Mouse (Mus musculus) inflammation-experienced regulatory T-cells, adult 6 months (primary cell): ENCODE data around the gene Immt. TPM values are rescaled to one million over a fixed set of nuclear protein-coding genes. Genes with fewer than 3 reads are reported as not detected.
"Not testable (repeated sequence)": the region's sequence is repeated elsewhere in the genome, so short reads cannot be mapped to it uniquely, and the experiment has no call there.

Experiments
- ATAC-seq: one replicate; pipeline ENCODE4 v1.8.0; 2017
- polyA plus RNA-seq, 3 experiments: library from polyadenylated mRNA; unstranded; fragments of 100-300 nt; shearing (Covaris generic); gene quantifications; one replicate each; pipeline ENCODE4 v1.2.1; 2017

Gene Immt
- polyA plus RNA-seq, 3 experiments from 2014 or later: 107 to 131 (median 127) TPM

DNA sequence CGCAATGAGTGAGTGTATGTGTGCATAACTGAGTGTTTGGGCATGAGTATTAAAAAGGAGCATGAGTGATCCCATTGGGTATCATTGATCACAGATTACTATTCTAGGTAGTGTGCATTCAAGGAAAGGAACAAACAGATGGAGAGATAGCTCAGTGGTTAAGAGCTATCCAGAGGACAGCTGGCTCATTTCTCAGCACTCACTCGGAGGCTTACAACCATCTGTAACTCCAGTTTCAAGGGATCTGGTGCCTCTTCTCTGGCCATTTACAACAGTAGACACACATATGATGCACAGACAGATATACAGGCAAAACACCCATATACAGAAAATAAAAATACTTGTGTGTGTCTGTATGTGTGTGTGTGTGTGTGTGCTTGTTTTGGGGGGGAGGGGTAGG, 36.6 kb downstream of the Immt start:
- no peak for ATAC-seq

DNA sequence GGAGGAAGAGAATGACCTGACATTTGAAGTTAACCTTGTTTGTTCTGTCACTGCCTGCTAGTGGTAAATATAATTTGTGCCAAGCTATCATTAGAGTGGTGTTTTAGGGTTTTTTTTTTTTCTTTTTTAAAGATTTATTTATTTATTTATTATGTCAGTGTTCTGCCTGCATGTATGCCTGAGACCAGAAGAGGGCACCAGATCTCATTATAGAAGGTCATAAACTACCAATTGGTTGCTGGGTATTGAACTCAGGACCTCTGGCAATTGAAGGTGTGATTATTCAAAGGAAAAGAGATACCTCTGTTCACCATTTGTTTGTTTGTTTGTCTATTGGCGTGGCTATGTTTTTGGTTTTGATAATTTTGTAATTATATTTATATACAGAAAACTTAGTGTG, 37.7 kb downstream of the Immt start:
- peak; percentile 33 for ATAC-seq

DNA sequence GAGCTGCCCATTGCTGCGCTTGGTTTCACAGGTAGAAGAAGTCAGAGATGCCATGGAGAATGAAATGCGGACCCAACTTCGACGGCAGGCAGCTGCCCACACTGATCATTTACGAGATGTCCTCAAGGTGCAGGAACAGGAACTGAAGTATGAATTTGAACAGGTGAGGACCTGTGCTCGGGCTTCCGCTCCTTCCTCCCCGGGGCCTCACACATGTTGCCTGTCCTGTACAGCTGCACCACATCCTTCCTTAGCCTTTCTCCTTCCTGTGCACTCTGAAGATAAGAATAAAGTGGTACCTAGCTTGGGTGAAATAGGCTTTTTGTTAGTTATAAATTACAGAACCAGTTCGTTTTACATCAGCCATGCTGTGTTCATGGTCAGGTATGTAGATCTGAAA, 40.3 kb downstream of the Immt start:
- peak; percentile 80 for ATAC-seq

DNA sequence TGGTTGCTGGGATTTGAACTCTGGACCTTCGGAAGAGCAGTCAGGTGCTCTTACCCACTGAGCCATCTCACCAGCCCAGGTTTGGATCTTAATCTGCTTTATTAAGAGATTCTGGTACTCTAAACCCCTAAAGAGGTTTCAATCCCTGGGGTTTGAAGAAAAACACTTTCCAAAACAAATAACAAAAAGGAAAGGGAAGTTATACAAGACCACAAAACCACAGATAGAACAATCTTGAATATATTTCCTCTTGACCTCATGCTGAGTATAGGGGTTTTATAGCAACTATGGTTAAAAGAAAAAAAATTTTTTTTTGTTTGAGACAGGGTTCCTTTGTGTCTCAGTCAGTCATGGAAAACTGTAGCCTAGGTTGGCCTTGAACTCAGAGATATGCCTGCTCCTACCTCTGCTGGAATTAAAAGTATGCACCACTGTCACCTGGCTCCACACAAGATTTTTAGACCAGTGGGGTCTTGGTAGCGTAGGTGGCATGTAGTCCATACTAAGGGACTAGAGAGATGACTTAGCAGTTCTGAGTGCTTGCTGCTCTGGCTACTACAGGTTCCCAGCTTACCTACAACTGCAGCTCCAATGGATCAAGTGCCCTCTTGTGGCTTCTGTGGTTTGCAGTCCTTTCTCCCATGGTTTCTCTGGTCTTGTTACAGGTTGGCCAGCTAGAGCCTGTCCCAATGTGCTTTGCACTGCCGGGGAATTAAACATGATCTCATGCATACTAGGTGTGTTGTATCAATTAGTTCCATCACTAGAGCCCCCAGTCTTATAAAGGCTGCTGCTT, 47.0 kb downstream of the Immt start:
- ATAC-seq: peak; percentile 45

DNA sequence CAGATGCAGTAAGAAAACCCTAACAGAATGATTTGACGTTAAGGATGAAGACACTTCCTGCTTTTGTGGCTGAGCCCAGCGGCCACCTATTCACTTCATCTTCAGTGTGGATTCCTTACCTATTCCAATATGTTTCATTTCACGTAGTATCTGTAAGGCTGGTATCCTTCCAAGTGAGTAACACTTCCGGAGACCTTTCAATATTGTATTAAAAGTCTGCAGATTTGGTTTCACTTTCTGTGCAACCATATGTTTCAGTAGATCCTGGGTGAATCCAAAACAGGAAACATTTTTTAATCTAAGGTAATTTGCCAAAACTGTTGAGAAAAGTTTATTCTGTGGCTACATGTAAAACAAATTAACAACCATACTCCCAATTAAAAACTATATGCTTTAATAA, 62.1 kb downstream of the Immt start:
- ATAC-seq: peak; percentile 84

DNA sequence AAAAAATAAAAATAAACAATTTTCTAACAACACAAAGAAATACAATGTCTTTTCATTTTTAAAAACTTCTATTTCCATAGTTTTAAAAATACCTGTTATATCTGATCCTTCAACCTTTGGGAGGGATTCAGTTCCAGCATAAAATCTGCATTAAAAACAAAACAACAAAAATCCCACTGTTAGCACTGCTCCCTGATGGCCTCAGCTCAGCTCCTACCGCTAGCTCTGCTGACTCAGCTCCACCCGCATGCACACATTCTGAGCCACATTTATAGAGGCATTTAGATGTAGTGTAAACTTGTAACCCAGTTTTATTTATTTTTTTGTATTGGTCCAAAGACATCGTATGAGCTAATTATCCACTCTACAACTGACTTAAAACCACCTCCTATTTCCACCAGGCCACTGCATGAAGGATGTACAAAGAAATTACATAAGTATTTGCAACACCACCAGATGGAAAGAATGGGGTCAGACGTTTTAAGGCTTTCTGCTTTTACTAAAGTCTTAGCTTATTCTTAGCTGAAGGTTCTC, 76.6 kb downstream of the Immt start:
- no peak for ATAC-seq

DNA sequence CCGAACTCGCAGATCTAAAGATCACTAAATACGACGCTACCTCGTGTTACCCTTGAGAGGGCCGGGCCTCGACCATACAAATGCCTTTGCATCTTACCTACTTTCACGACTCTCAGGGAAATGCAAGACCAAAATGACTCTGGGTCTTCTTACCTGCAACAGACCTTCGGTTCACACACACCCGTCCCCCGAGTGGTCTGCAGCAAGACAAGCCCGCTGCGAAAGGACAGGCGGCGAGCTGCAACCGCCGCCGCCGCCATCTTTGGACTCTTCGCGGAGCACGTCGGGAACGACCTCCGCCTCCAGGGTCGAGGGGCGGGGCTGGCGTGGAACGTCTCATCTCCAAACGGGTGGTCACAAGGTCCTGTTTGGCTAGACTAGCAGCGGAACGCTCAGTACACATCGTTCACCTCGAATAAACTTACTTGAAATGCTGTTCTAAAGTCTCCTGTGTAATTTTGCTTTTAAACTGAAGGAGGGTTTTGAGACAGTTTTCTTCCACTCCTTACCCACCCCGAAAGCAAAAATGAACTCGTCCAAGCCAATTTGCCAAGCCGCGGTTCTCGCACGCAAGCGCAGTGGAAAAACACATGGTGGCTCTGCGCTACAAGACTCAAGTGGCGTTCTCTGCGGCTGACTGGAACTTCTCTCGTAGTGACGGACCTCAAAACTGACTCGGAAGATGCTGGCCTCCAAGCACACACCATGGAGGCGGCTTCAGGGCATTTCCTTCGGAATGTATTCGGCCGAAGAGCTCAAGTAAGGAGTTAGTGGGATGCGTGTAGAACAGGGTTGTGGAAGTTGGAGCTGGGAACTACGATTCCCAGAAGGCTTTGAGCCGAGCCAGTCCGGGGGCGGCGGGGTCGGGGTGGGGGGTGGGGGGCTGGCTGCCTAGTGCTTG, 77.6 kb downstream of the Immt start, which contains the start of the genes Ptcd3 and Polr1a:
TSS of gene Ptcd3 (minus strand) at position 270 of the 901 bp plus-strand sequence.
TSS of gene Polr1a (plus strand) at position 573 of the 901 bp plus-strand sequence.
- peak; percentile 90 for ATAC-seq

DNA sequence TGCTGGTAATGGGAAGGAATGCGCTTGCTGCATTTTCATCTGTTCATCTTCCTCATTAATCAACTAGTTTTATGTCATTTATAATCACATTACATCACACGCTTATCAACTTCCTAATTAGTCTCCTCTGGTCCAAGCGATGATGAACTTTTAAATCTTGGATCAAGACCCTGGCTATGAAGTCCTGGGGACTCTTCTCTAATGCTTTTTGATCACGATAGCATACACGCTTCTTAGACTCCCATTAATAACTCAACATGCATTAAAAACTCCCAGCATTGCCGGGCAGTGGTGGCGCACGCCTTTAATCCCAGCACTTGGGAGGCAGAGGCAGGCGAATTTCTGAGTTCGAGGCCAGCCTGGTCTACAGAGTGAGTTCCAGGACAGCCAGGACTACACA, 78.3 kb downstream of the Immt start:
- ATAC-seq: no peak

DNA sequence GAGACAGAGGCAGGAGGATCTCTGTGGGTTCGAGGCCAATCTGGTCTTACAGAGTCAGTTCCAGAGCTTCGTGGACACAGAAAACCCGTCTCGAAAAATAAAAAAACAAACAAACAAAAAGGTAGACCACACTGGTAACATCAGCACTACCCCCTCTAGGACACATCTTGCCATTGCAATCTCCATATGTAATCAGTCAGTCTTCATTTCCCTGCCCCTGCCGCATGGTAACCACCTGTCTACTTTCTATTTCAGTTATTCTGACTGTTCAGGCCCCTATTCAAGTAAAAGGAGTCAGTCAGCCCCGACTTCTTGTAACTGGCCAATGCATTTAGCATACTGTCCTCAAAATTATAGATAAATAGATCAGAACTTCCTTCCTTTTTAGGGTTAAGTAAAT, 78.7 kb downstream of the Immt start:
- ATAC-seq: peak; percentile 25

DNA sequence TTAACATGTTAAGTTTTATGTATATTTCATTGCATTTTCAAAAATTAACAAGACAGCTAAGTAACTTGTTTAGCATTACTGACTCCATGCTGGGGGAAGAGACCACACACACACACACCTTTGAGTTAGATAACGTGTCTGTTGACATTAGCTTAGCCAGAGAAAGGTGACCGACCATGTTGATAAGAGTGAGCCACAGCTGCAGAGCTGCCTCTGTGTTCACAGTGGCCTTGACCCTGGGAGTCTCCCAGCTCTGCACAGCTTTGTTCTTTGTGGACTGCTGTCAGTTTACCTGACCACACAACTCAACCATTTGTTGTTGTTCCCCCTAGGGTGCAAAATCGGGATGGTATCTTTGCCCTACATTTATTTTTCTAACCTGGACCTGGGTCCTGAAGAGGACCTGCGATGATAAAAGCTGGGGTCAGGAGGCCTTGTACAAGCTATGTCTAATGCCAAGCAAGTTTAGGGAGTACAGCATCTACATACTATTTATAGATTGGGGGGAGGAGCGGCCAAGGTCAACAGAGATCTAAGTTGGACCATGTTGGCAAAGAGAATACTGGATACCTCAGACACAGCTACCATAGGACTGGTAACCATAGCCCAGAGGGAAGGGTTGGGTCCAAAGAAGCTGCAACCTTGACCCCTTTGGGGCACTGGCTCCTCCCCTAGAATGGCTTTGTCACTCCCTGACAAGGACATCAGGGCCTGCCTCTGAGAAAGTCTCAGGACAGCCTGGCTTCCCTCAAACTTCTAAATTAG, 80.7 kb downstream of the Immt start:
- no peak for ATAC-seq

DNA sequence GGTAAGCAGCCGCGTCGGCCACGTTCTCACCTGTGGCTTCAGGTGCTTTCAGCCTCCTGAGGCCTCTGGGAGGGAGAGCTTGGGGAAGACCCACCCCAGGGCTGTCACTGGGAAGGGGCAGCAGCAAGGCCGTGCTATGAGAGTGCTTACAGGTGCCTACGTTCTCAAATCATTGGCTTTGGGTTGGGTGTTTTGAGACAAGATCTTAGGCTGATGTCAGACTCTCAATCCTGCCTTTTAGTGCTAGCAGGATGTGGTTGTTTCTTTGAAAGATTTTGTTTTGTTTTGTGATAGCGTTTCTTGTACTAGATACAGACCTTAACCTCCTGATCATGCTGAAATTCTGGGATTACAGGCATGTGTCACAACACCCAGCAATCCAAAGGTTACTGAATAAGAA, 89.6 kb downstream of the Immt start:
- no peak for ATAC-seq

DNA sequence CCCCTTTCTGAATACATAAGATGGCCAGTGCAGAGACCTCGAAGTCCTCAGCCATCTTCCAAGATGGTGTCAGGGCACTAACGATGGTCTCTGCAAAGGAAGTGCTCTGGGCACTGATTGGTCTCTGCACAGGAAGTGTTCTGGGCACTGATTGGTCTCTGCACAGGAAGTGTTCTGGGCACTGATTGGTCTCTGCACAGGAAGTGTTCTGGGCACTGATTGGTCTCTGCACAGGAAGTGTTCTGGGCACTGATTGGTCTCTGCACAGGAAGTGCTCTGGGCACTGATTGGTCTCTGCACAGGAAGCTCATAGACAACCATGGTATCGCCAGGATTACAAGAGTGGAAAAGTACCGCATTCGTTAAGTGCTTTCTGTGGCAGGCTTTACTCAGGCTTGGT, 94.1 kb downstream of the Immt start:
- ATAC-seq: not testable (repeated sequence)

Other genes starting within 250 kb of the Immt start
- 10 to 100 TPM; 43.1 to 68.4 (median 46.4) TPM for gene Kdm3a, start 198.3 kb upstream of the Immt start, polyA plus RNA-seq
- gene Reep1, start 123.8 kb upstream of the Immt start, polyA plus RNA-seq: under 1 TPM in 2 of 3 experiments, not detected in 1; 0.55 to 0.59 TPM
- 10 to 100 TPM; 61.2 to 73.9 (median 67.8) TPM for gene Mrpl35, start 4.4 kb upstream of the Immt start, polyA plus RNA-seq
- 10 to 100 TPM; 61.1 to 98.6 (median 94.1) TPM for gene Ptcd3, start 77.4 kb downstream of the Immt start, polyA plus RNA-seq
- gene Polr1a, start 77.7 kb downstream of the Immt start, polyA plus RNA-seq: 10 to 100 TPM; 13.8 to 27.4 (median 21.5) TPM